Mouse (Mus musculus): ENCODE data around the gene Rtbdn.

Gene Rtbdn

GRCm38 (mm10) chr8:84921596-84921995, 25.2 kb upstream of the Rtbdn start:
- no peak for DNase-seq (ENCODE audit: low read depth, low spot score)

DNA sequence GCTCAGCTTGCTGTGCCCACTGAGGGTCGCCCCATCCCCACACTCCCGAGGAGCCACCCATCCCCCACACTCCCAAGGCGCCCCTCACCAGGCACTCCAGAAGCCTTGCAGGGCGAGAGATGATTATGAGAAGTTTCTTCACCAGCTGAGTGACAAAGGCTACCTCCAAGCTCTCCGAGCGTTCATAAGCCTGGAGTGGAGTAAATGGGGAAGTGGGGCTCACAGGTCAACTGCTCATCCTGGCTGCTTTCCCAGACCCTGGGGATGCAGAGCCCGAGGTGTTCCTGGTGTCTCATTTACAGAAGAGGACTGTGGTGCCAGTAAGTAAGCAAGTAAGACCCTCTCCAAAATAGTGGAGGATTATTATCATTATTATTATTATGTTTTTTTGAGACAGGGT, 21.2 kb upstream of the Rtbdn start:
- no peak for DNase-seq (ENCODE audit: low read depth, low spot score)

DNA sequence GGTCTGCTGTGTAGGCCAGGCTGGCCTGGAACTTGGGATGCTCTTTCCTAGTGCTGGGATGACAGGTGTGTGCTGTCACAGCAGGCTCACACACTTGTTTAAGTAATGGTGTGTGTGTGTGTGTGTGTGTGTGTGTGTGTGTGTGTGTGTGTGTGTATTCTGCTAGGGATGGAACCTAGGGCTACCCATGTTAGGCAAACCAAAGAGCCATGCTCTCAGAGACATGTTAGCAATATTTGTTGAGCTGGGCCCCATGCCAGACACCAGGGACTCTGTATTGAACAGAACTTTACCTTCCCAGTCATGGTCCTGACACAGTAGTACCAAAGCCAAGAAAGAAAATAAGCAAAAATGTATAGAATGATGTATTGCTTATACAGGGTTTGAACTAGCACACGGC, 19.3 kb upstream of the Rtbdn start:
- DNase-seq (ENCODE audit: low read depth, low spot score) = no peak

DNA sequence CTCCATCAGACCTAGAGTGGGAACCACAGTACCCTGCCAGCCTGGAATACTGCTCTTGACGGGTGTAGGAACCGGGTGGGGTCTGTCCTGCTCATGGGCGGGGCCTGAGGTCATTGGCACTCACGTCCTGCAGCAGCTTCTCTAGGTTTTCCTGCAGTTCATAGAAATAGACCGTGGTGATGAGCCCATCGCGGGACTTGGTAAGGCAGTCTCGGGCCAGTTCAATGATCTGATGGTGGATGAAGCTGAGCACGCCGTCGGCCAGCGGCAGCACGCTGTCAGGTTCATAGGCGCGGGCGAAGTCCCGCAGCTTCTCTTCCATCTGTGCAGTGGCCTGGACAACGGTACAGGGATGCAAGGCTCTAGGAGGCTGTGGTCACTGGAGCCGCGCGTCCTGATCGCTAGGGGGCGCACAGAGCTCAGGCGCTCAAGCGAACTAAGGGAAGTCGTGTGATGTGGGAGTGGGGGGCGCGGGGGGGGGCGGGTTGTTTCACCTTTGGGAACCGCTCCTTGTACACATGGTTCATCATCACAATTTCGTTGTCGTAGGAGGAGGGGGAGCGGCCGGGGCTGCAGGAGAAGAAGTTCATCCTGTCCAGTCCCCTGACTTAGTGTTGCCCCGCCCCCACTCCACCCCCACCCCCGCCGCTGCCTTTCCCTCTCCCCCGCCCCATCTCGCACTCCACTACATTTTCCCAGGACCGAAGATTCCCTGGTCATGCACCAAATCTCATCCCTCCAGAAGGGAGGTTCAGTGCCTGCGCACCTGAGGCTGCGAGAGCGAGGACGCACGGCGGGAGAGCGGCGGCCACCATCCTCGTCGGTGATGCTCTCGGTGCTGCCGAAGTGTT, 18.1 kb upstream of the Rtbdn start:
- peak; percentile 79 for DNase-seq (ENCODE audit: low read depth, low spot score)

GRCm38 (mm10) chr8:84930582-84930981, 16.2 kb upstream of the Rtbdn start:
- no peak for DNase-seq (ENCODE audit: low read depth, low spot score)

DNA sequence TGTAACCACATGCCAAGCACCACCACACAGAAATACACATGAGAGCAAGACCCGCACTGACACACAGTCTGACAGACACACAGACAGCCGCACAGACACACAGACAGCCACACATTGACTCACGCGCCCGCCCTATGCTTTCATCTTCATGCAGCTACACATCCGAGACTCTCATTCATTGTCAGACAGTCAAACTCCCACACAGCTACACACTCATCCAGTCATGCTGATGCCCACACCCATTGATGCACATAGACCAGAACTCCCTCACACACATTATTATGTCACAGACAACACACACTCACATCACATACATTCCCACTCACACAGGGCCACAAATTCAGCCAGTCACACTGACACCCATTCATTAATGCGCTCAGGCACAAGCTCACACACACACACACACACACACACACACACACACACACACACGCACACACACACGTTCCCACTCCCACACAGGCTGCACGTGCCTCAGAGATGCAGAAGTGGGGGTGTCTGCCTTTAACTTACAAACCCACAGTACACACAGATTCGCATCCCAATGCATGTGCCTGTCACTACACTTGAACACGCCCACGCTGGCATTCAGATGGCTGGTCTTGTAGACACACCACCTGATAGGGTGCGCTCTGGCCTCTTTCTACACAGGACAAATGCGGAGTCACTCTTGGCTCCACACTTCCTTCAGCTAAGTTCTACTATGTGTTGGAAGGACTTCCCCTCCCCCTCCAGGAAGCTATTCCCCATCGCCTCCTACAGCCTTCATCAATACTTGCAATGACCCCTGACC, 12.8 kb upstream of the Rtbdn start:
- DNase-seq (ENCODE audit: low read depth, low spot score) = no peak

- DNase-seq (ENCODE audit: low read depth, low spot score) = no peak
Measured at GRCm38 (mm10) chr8:84934860-84935259, 11.9 kb upstream of the Rtbdn start.

DNA sequence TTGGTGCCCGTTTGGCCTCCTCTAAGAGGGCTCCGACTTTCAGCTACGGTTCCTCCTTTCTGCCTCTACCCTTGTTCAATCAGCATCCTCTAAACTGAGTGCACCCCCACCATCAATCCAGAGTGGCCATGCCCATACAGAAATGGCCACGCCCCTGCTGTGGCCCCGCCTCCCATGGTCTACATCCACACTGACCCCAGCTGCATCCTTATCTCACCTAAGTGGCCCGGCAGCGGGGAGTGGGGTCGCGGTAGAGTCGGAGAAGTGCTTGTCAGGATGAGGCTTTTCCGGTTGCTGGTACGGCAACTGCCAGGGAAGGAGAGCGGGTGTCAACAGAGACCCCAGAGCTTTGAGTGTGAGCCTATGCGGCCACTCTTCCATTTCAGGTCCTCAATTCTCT, 11.3 kb upstream of the Rtbdn start:
- DNase-seq (ENCODE audit: low read depth, low spot score) = no peak

DNA sequence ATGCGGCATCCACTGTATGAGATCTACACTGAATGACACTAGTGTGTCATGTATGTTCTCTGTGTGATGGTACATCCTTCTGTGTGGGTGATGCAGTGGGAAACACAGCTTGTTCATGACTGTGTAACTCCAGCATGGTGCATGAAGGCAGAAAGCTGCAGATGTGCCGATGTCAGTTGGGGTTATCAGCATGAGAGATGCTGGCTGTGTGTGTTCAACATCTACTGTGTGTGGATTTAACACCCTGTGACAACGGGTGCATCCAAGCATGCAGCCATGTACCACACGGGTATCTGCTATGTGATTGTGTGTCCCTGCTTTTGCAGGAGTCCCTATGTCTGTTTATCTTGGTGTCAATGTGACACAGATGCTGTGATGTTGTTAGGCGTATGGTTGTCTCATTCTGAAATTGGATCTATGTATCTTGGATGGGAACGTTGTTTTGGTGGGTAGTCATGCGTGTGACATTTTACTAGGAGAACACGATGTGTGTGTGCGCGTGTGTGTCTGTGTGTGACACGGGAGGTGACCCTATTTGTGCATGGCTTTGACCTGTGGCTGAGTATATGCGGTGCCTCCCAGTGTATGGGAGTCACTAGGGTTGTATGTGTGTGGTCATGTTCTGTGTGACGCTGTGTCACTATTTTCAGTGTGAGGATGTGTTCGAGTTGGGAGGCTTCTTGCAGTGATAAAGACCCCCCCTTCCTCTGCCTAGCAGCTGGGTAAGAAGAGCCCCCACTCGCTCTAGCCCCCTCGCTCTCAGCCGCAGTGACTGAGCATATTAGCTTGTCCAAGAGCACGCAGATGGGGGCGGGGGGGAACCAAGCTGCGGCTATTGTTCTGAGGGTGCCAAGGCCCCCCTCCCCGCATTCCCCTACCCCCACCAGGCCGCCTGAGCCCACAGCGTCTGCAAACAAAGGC, 10.5 kb upstream of the Rtbdn start:
- no peak for DNase-seq (ENCODE audit: low read depth, low spot score)

DNA sequence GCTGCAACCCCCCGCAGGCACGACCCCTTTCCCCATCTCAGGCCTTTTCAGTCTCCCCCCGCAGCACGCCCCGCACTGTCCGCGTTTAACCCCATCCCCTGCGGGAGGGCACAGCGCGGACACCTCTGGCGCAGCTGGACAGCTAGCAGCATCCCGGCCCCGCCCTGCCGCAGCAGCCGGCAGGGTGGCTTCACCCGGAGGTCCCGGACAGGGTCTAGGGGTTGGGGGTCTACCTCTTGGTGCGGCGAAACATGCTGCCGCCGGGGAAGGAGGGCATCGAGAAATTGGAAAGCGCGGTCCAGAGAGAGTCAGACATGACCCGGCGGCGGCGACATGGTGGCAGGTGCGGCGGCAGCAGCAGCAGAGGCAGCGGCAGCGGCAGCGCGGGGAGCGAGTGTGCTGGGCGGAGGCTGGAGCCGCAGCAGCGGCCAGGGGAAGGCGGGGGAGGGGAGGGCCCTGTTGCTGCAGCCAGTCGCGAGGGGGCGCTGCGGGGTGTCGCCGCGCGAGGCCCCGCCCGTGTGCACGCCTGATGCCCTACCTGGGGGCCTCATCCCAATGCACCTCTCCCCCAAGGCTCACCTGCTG, 9.7 kb upstream of the Rtbdn start, which contains the start of gene Mast1:
Mast1 (minus strand) TSS at position 398 of the 585 bp plus-strand sequence.
- DNase-seq (ENCODE audit: low read depth, low spot score) = peak; percentile 57

DNA sequence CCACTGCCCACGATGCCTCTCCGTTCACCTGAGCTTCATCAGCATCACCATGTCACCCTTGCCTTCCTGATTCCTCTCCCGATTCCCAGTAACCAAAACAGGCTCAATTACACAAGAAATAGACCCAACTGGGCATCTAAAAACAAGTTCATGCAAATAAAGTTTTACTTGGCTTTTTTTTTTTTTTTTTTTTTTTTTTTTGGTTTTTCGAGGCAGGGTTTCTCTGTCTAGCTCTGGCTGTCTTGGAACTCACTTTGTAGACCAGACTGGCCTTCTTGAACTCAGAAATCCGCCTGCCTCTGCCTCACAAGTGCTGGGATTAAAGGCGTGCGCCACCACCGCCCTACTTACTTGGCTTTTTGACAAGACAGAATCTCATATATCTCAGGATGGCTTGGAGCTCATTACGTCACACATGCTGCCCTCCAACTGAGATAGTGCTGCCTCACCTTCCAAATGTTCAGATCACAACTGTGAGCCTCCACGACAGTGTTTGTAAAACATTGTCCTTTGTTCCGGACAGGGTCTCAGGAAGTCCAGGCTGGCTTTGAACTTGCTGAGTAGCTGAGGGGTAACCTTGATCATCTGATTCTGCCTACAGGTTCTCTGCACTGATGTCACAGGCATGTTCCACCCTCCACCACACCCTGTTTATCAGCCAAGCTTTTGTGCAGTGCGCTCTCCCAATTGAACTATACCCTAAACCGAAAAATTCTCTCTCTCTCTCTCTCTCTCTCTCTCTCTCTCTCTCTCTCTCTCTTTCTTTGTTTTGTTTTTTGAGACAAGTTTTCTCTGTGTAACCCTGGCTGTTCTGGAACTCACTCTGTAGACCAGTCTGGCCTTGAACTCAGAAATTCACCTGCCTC, 8.9 kb upstream of the Rtbdn start:
- no peak for DNase-seq (ENCODE audit: low read depth, low spot score)

DNA sequence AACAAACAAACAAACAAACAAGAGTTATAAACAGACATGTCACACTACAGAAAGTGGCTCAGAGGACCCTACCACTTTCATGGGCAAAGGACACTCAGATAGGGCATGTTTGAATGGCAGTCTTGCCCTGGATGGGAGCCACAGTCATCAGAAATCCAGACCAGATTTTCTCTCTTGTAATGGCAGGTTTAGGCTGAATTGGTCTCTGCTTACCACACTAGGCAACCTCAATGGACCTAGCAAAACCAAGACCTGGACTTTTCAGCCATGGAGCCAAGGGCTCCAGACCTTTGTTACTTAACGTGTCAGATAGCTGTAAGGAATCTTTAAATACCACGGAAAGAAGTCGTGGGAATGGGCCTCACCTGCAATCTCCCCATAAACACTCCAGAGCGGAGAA, 3.1 kb upstream of the Rtbdn start:
- DNase-seq (ENCODE audit: low read depth, low spot score) = no peak

DNA sequence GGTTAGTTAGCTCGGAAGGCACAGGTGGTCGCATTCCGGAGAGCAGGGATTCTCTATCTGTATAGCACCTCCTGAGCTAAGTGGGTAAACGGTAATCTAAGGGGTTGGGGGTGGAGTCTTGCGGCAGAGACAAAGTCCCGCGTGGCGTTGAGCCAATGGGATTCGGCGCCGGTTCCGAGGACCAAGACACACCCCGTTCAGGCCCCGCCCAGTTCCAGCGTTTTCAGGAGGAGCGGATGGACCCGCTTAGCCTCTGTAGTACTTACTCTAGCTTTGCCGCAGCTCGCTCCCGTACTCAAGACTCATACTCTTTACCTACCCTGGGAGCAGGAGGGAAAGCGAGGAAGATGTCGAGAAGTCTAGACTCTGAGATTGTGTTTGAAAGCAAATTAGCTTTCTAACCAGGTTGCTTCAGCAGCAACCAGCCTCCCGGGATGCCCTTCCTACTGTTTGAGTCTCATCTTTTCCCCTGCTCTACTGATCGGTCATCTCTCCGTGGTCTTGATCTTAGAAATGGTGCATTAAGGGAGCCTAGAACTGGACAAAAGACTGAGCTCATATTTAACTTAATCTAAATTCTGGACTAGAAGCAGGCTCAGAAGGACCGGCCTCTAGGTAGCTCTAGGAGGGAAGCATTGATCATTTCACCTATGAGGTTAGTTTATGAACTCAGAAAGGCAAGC, 2.2 kb upstream of the Rtbdn start:
- DNase-seq (ENCODE audit: low read depth, low spot score) = peak; percentile 66

GRCm38 (mm10) chr8:84945235-84945632, 1.6 kb upstream of the Rtbdn start:
- DNase-seq (ENCODE audit: low read depth, low spot score) = no peak

DNA sequence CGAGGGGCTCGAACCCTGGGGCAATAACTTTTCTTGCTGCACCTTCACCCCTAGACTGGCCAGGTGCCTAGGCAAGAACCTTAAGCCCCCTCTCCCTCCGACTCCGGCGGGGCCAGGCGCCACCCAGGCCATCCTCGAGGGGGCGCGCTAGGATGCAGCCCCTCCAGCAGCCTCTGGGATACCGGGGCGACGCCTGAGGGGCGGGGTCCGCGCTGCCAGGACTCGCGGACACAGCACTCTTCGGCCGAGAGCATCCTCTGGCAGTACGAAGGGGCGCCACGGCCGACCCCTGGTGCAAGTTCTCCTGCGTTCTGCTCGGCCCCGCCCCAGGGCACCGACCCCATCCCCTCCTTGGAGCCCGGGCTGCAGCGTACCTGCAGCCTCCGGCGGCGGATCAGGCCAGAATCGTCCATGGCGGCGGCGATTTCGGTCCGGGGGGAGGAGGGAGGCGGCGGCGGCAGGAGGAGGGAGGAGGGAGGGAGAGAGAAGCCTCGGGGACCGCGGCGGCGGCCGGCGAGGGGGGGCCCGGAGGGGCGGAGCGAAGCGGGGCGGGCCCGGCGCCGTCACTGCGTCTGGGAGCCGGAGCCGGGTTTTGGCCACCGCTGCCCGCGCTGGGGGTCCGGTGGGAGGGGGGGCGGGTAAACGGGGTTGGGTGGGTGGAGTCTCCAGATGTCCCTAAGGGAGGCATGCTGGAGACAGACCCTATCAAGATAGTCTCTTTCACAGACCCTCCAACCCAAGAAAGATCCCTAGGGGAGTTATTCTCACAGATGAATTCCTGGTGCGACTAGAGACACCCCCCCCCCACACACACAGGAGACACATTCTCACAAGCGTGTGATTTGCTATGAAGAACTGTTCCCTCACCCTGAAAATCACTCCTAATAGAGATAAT, 911 bp upstream of the Rtbdn start:
- DNase-seq (ENCODE audit: low read depth, low spot score) = no peak

- DNase-seq (ENCODE audit: low read depth, low spot score) = no peak
Measured at GRCm38 (mm10) chr8:84947241-84947545, 402 bp downstream of the Rtbdn start.

GRCm38 (mm10) chr8:84949753-84950152, 3.0 kb downstream of the Rtbdn start:
- DNase-seq (ENCODE audit: low read depth, low spot score) = no peak

- no peak for DNase-seq (ENCODE audit: low read depth, low spot score)
Measured at GRCm38 (mm10) chr8:84952612-84953255, 5.9 kb downstream of the Rtbdn start.

Data from retina, postnatal 7 days (tissue).